Comparison of ENCODE assay signal across 9 mouse cellular contexts in genomic region chr4:141385275-141385674, GRCm38 (mm10). TPM values are rescaled to one million over a fixed set of nuclear protein-coding genes. Genes with fewer than 3 reads are reported as not detected.
DNase-seq lines count a peak whose midpoint lies in the region; ATAC-seq lines count a peak whose summit lies in the region.
"Had no signal": no experiment of that assay in that cellular context is flagged by ENCODE, and none has a peak within 500 bp of the region (broad histone marks: within the 10 kb centered on the region; RNA-seq: fewer than 3 reads in every experiment).

No protein-coding gene starts in this region.

- no peaks in the 10 kb centered on the region for H3K36me3 ChIP-seq in forebrain, embryonic 11.5 days (ENCODE audit: control insufficient read depth, insufficient read depth, low read length)
- no peaks in the 10 kb centered on the region for H3K36me3 ChIP-seq in forebrain, embryonic 15.5 days

- ATAC-seq in forebrain, embryonic 11.5 days (replicated peaks; ENCODE audit: low FRiP score) = peak; percentile 49; the same call in 1 of the 2 replicates
- no peak for ATAC-seq in forebrain, embryonic 15.5 days (replicated peaks)
- peak; percentile 48; the same call in 1 of the 2 replicates for ATAC-seq in monocyte, adult 5-6 weeks (replicated peaks; ENCODE audit: insufficient number of reproducible peaks, low FRiP score, low TSS enrichment, poor library complexity, severe bottlenecking)

- no peak overlapping the region for H3K27ac ChIP-seq in forebrain, embryonic 11.5 days (ENCODE audit: low read depth, low read length)
- no peak overlapping the region for H3K27ac ChIP-seq in forebrain, embryonic 15.5 days (replicated peaks)

- peaks cover 36% of the 10 kb centered on the region for H3K27me3 ChIP-seq in forebrain, embryonic 11.5 days (ENCODE audit: control insufficient read depth, insufficient read depth, low read length)
- H3K27me3 ChIP-seq in forebrain, embryonic 15.5 days = peaks cover 36% of the 10 kb centered on the region

- peak; percentile 79 for DNase-seq in forebrain, embryonic 11.5 days (ENCODE audit: low spot score)
- DNase-seq in 416B (ENCODE audit: low read depth) = peak; percentile 77
- DNase-seq in brain, adult 2 months (ENCODE audit: low read depth, low spot score) = peak; percentile 78
- DNase-seq in fibroblast of lung, adult 2 months (ENCODE audit: low read depth) = peak; percentile 15
- peak; percentile 67 for DNase-seq in kidney, postnatal 14 days
- DNase-seq in thymus, postnatal 36 days = peak; percentile 27 to 36

- no peak overlapping the region for H3K4me2 ChIP-seq in forebrain, embryonic 11.5 days (ENCODE audit: low read depth, low read length, severe bottlenecking)
- no peak overlapping the region for H3K4me2 ChIP-seq in forebrain, embryonic 15.5 days (replicated peaks)

- H3K9ac ChIP-seq in forebrain, embryonic 11.5 days (ENCODE audit: low read length) = no peak overlapping the region
- no peak overlapping the region for H3K9ac ChIP-seq in forebrain, embryonic 15.5 days (replicated peaks)

- H3K4me3 ChIP-seq in forebrain, embryonic 11.5 days (ENCODE audit: low read depth, low read length) = no peak overlapping the region
- H3K4me3 ChIP-seq in forebrain, embryonic 15.5 days = no peak overlapping the region

- peaks cover 6% of the 10 kb centered on the region; the same call in 1 of the 2 replicates for H3K4me1 ChIP-seq in forebrain, embryonic 11.5 days (replicated peaks; ENCODE audit: control insufficient read depth, insufficient read depth, low read length)
- H3K4me1 ChIP-seq in forebrain, embryonic 15.5 days = peaks cover 9% of the 10 kb centered on the region

- 1% methylated on average over 7 of the region's 7 CpGs for WGBS in forebrain, embryonic 11.5 days
- WGBS in forebrain, embryonic 15.5 days = 3% methylated on average over 7 of the region's 7 CpGs

- no peaks in the 10 kb centered on the region for H3K9me3 ChIP-seq in forebrain, embryonic 11.5 days (ENCODE audit: control insufficient read depth, low read length)
- no peaks in the 10 kb centered on the region for H3K9me3 ChIP-seq in forebrain, embryonic 15.5 days

RNA-seq across cellular contexts. Expression of gene Clcnka, which starts 13.2 kb away (rescaled TPM):
- 0.17 TPM in 1 of 2 replicates, not detected in the other for polyA plus RNA-seq in forebrain, embryonic 11.5 days (2014; fragmentation: Nextera tagmentation; extraction: Ambion mirVana)
- not detected in 2 replicates for polyA plus RNA-seq in forebrain, embryonic 15.5 days (2015; fragmentation: Nextera tagmentation; extraction: Ambion mirVana)
- total RNA-seq in monocyte, adult 5-6 weeks (2017) = not detected in 3 replicates

RNA-seq across cellular contexts. Expression of gene Fam131c, which starts 17.3 kb away (rescaled TPM):
- 0.35 and 1.2 TPM in 2 replicates for polyA plus RNA-seq in forebrain, embryonic 11.5 days (2014; fragmentation: Nextera tagmentation; extraction: Ambion mirVana)
- polyA plus RNA-seq in forebrain, embryonic 15.5 days (2015; fragmentation: Nextera tagmentation; extraction: Ambion mirVana) = 12.1 and 13.8 TPM in 2 replicates
- not detected in 3 replicates for total RNA-seq in monocyte, adult 5-6 weeks (2017)
- polyA plus RNA-seq: liver, embryonic 16.5 days had no signal

RNA-seq across cellular contexts. Expression of gene Clcnkb, which starts 30.5 kb away (rescaled TPM):
- not detected in 2 replicates for polyA plus RNA-seq in forebrain, embryonic 11.5 days (2014; fragmentation: Nextera tagmentation; extraction: Ambion mirVana)
- not detected in 2 replicates for polyA plus RNA-seq in forebrain, embryonic 15.5 days (2015; fragmentation: Nextera tagmentation; extraction: Ambion mirVana)
- not detected in 3 replicates for total RNA-seq in monocyte, adult 5-6 weeks (2017)
- polyA plus RNA-seq: liver, embryonic 16.5 days had no signal

RNA-seq across cellular contexts. Expression of gene Hspb7, which starts 35.3 kb away (rescaled TPM):
- polyA plus RNA-seq in forebrain, embryonic 11.5 days (2014; fragmentation: Nextera tagmentation; extraction: Ambion mirVana) = not detected in 2 replicates
- polyA plus RNA-seq in forebrain, embryonic 15.5 days (2015; fragmentation: Nextera tagmentation; extraction: Ambion mirVana) = 0.09 TPM in 1 of 2 replicates, not detected in the other
- total RNA-seq in monocyte, adult 5-6 weeks (2017) = 0.64 TPM in 1 of 3 replicates, not detected in the others

RNA-seq across cellular contexts. Expression of gene Srarp, which starts 50.6 kb away (rescaled TPM):
- not detected in 2 replicates for polyA plus RNA-seq in forebrain, embryonic 11.5 days (2014; fragmentation: Nextera tagmentation; extraction: Ambion mirVana)
- polyA plus RNA-seq in forebrain, embryonic 15.5 days (2015; fragmentation: Nextera tagmentation; extraction: Ambion mirVana) = 0.20 TPM in 1 of 2 replicates, not detected in the other
- not detected in 3 replicates for total RNA-seq in monocyte, adult 5-6 weeks (2017)
- polyA plus RNA-seq: liver, embryonic 16.5 days had no signal

Comparison
In these comparisons a context has a peak if more than half of its experiments do, and no peak if none do; other contexts are left out.
1. DNase-seq: peak in every context shown above with its lines; median percentile 79 in forebrain, embryonic 11.5 days; 78 in brain, adult 2 months; 77 in 416B; 67 in kidney, postnatal 14 days; 32 in thymus, postnatal 36 days; 15 in fibroblast of lung, adult 2 months.